Mouse (Mus musculus) olfactory bulb, adult 2 months (tissue): Measurements from ENCODE around the gene Sctr. TPM values are rescaled to one million over a fixed set of nuclear protein-coding genes. Genes with fewer than 3 reads are reported as not detected.
A peak's percentile ranks its signal among the peaks of the same experiment; 100 is the strongest.

Experiments used
- H3K27ac ChIP-seq: fragments of 200-500 bp; 2 replicates; pipeline ENCODE4 v1.5.1; 2012; ENCODE audit warnings: low read depth, low read length; ENCODE audit not compliant: insufficient read depth
- H3K4me1 ChIP-seq: fragments of 200-500 bp; 2 replicates; pipeline ENCODE4 v1.6.1; 2012; ENCODE audit warnings: low read length; ENCODE audit not compliant: control insufficient read depth, insufficient read depth
- H3K4me3 ChIP-seq: fragments of 200-500 bp; 2 replicates; pipeline ENCODE4 v1.5.1; 2012; ENCODE audit warnings: mild to moderate bottlenecking, low read depth, low read length, moderate library complexity; ENCODE audit not compliant: insufficient read depth
- CTCF ChIP-seq: fragments of 200-500 bp; IDR thresholded peaks from 2 replicates; pipeline ENCODE4 v1.5.1; 2012; ENCODE audit warnings: low read depth, mild to moderate bottlenecking, low read length, moderate library complexity; ENCODE audit not compliant: insufficient read depth
- POLR2A ChIP-seq: fragments of 200-500 bp; IDR thresholded peaks from 2 replicates; pipeline ENCODE4 v1.6.1; 2012; ENCODE audit warnings: mild to moderate bottlenecking, low read depth, low read length, moderate library complexity; ENCODE audit not compliant: insufficient read depth
- WGBS: fragments of 180-500 bp; shearing (Covaris S2); methylation state at CpG from one replicate; pipeline ENCODE4 v1.1.7; 2018; 5-methylcytosine and 5-hydroxymethylcytosine counted together
- polyA plus RNA-seq: library from polyadenylated mRNA; stranded (reverse); fragments of >200 nt; gene quantifications from 2 replicates; pipeline ENCODE4 v1.2.4, GENCODE M21; 2012; ENCODE audit warnings: low replicate concordance; ENCODE audit not compliant: missing spikeins, insufficient read depth, insufficient read length

Sctr gene
- polyA plus RNA-seq, 1 experiment: not detected

DNA sequence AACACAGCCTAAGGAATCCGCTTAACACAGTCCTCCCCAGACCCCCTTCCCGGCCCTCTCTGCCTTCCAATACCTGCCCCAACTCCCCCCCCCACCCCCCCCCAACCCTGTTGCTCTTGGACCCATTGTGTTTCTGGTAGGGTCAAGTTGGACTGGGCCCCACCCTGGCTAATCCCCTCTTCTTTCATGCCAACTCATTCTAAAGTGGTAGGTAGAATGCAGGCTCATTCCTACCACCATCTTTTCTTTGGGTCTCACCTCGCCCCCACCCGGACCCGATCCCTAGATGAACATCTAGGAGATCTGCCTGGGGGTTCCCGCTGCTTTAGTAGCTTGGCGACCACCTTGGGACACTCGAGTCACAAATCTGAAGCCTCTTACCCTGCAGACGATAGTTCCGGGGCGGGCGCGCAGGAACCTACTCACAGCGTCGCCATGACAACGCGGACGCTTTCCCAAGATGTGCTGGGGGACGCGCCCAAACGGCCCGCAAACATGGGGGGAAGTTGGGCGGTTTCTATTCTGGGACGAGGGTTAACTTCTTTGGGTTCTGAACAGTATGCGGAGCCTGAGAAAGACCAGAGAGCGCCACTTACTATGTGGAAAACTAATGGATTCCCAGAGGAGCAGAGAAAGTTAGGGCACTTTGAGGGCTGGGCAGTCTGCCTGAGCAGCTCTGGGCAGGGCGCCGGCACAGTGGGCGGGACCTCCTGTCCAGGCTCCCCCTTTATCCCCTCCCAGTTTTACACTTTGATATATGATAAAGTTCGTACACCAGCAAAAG lies 9.7 kb upstream of the Sctr start, which contains the start of gene Cfap221:
Gene Cfap221, minus strand, starts transcription at position 437 of the 784 bp plus-strand sequence.
- TF ChIP-seq CTCF: no peak
- no peak for TF ChIP-seq POLR2A
- peak within 1 kb of the TSS; percentile 50 for H3K4me3 ChIP-seq
- peaks cover 6% of the 10 kb centered on the region for H3K4me1 ChIP-seq
- 6% methylated on average over 30 of the region's 30 CpGs for WGBS
- no peak within 1 kb of the TSS for H3K27ac ChIP-seq

DNA sequence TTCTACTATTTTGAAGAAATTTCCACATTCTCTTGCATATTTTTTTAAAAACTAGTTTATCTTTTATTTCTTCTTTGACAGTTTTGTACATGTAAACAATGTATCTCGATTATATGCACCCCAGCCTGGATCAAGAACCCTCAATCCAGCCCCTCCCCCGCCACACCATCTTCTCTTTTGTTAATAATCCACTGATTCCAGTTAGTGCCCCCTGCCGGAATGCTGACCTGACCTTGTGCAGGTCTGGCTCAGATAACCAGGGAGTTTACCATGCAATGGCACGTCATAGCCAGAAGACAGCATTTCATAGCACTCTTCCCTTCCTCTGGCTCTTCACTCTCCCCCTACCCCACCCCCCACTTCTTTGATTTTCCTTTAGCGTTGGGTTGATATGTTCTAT lies 9.1 kb upstream of the Sctr start:
- peaks cover 6% of the 10 kb centered on the region for H3K4me1 ChIP-seq
- H3K27ac ChIP-seq: no peak overlapping the region
- H3K4me3 ChIP-seq: no peak overlapping the region
- TF ChIP-seq POLR2A (no peak), CTCF (no peak)
- WGBS: 44% methylated on average over 5 of the region's 5 CpGs

DNA sequence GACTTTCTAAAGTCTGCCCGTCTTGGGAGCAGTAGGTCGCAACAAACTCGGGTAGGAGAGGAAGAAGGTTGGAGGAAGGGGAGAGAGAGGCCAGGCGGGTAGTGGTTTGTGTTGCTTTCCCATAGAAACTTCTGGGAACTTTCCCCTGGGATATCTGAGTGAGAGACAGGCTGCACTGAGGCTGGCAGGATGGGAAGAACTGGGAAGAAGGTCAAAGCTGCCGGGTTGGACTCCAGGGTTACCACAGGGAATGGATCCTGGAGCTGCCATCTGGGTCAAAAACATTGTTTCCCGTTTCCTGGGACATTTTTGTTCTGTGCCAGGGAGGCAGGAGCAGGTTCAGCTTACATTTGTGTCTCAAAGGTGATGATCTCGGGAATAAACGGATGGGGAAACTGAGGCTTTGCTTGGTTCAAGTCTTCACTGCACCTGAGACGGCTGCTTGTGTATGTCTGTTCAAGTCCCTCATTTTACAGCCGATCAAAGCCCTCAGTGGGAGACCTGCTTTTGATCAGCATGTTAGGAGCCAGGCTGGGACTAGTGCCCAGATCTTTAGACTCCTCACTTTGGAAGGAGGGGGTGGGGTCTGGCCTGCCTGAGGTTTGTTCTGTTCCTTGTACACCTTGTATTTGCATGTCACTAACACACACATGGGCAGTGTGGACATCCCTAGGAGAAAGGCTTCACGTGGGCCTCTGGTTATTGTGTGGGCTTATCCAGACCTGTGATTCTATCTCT lies 1.3 kb downstream of the Sctr start:
- no peak for TF ChIP-seq POLR2A
- no peak for TF ChIP-seq CTCF
- Histone ChIP-seq H3K4me3 (no peak overlapping the region), H3K27ac (no peak overlapping the region), H3K4me1 (peaks cover 14% of the 10 kb centered on the region)
- 40% methylated on average over 11 of the region's 11 CpGs for WGBS

GRCm38 (mm10) chr1:120012638-120013037 lies 5.9 kb downstream of the Sctr start:
- no peak overlapping the region for H3K4me3 ChIP-seq
- 86% methylated on average over 12 of the region's 12 CpGs for WGBS
- H3K27ac ChIP-seq: no peak overlapping the region
- TF ChIP-seq POLR2A (no peak), CTCF (no peak)
- H3K4me1 ChIP-seq: peaks cover 4% of the 10 kb centered on the region; the same call in 1 of the 2 replicates

DNA sequence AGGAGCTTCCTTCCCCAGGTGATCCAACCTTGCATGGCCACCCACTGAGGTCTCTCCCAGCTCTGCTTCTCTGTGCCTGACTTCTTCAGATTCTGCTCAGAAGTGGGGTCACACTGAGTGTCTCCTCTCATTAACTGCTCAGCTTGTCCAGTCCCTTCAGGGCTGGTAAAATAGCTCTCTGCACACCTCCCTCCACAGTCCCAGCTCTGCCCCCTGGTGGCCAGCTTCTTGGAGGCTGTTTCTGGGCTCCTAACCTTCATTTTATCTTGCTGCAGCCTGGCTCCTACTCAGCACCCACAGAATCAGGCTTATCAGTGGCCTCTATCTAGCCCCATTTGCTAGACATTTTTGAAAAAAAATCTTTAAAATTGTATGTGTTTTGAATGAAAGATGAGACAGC lies 6.4 kb downstream of the Sctr start:
- TF ChIP-seq CTCF: peak; percentile 46; the same call in 1 of the 2 replicates
- TF ChIP-seq POLR2A: no peak
- Histone ChIP-seq H3K4me3 (no peak overlapping the region), H3K27ac (no peak overlapping the region), H3K4me1 (peaks cover 2% of the 10 kb centered on the region; the same call in 1 of the 2 replicates)

GRCm38 (mm10) chr1:120016240-120016639 lies 9.5 kb downstream of the Sctr start:
- no peak overlapping the region for H3K27ac ChIP-seq
- no peak overlapping the region for H3K4me3 ChIP-seq
- no peak for TF ChIP-seq POLR2A
- TF ChIP-seq CTCF: no peak
- WGBS: 92% methylated on average over 2 of the region's 2 CpGs
- H3K4me1 ChIP-seq: no peaks in the 10 kb centered on the region

- 57% methylated on average over 3 of the region's 3 CpGs for WGBS
- TF ChIP-seq POLR2A: no peak
- TF ChIP-seq CTCF: no peak
- H3K4me1 ChIP-seq: no peaks in the 10 kb centered on the region
These were observed 12.2 kb downstream of the Sctr start for GRCm38 (mm10) chr1:120018900-120019299.

DNA sequence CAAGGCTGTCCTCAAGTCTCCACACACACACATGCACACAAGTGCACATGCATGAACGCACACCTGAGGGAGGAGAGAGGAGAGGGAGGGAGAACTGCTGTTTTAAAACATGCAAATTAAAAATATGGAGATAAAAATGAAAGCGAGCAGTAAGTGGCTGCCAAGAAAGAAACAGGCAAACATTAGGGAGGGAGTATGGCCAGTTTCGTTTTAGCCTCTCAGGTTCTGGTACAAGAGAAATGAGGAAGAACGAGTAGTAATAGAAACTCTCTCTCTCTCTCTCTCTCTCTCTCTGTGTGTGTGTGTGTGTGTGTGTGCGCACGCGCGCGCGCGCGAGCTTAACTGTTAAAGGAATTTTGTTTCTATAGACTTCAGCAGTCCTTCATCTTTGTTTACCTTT lies 12.7 kb downstream of the Sctr start:
- TF ChIP-seq POLR2A (no peak), CTCF (no peak)
- Histone ChIP-seq H3K27ac (no peak overlapping the region), H3K4me3 (no peak overlapping the region), H3K4me1 (no peaks in the 10 kb centered on the region)
- 92% methylated on average over 12 of the region's 12 CpGs for WGBS

More at GRCm38 (mm10) chr1:120018900-120019299, 12.2 kb downstream of the Sctr start:
- no peak overlapping the region for H3K4me3 ChIP-seq
- no peak overlapping the region for H3K27ac ChIP-seq

- 73% methylated on average over 7 of the region's 7 CpGs for WGBS
- no peak overlapping the region for H3K27ac ChIP-seq
- H3K4me1 ChIP-seq: no peaks in the 10 kb centered on the region
- no peak overlapping the region for H3K4me3 ChIP-seq
- TF ChIP-seq POLR2A (no peak), CTCF (no peak)
These were observed 13.7 kb downstream of the Sctr start for GRCm38 (mm10) chr1:120020322-120020897.
